Mouse (Mus musculus) midbrain, postnatal 0 days (tissue): ENCODE results near the gene Sugp1. TPM values are rescaled to one million over a fixed set of nuclear protein-coding genes. Genes with fewer than 3 reads are reported as not detected.

Experiments used
- ATAC-seq: fragments of 200-750 bp; cut with Nextera tagmentation; 2 replicates; pipeline ENCODE4 v1.8.0; 2017; ENCODE audit warnings: moderate number of reproducible peaks, mild to moderate bottlenecking, moderate TSS enrichment, moderate library complexity; ENCODE audit not compliant: low FRiP score
- DNase-seq: peaks from one replicate; pipeline ENCODE4 v3.0.0-alpha.2; 2015; ENCODE audit warnings: low spot score
- H3K27ac ChIP-seq: fragments of 300-500 bp; sonication (generic); 2 replicates; pipeline ENCODE4 v1.5.1; 2014; ENCODE audit warnings: low read depth, mild to moderate bottlenecking, low read length, mixed read lengths
- H3K27me3 ChIP-seq: fragments of 300-500 bp; sonication (generic); 2 replicates; pipeline ENCODE4 v1.6.1; 2014; ENCODE audit warnings: low read length, control low read depth, mixed read lengths; ENCODE audit not compliant: insufficient read depth
- H3K36me3 ChIP-seq: fragments of 300-500 bp; sonication (generic); 2 replicates; pipeline ENCODE4 v1.6.1; 2014; ENCODE audit warnings: low read length, control low read depth, mixed read lengths; ENCODE audit not compliant: insufficient read depth
- H3K4me1 ChIP-seq: fragments of 300-500 bp; sonication (generic); 2 replicates; pipeline ENCODE4 v1.6.1; 2014; ENCODE audit warnings: mild to moderate bottlenecking, control low read depth, antibody characterized with exemption, low read length, mixed read lengths; ENCODE audit not compliant: insufficient read depth
- H3K4me2 ChIP-seq: fragments of 300-500 bp; sonication (generic); 2 replicates; pipeline ENCODE4 v1.6.1; 2014; ENCODE audit warnings: low read depth, mild to moderate bottlenecking, low read length, mixed read lengths; ENCODE audit not compliant: poor library complexity, severe bottlenecking
- H3K4me3 ChIP-seq: fragments of 300-500 bp; sonication (generic); 2 replicates; pipeline ENCODE4 v1.5.1; 2014; ENCODE audit warnings: low read depth, mild to moderate bottlenecking, low read length, moderate library complexity
- H3K9ac ChIP-seq: fragments of 300-500 bp; sonication (generic); replicated peaks from 2 replicates; pipeline ENCODE4 v1.6.1; 2014; ENCODE audit warnings: mild to moderate bottlenecking, low read length, moderate library complexity, mixed read lengths; ENCODE audit not compliant: poor library complexity, severe bottlenecking
- H3K9me3 ChIP-seq: fragments of 300-500 bp; sonication (generic); 2 replicates; pipeline ENCODE4 v1.6.1; 2016; ENCODE audit warnings: low read length, control low read depth
- CTCF ChIP-seq: IDR thresholded peaks from 2 replicates; pipeline ENCODE4 v1.5.1; 2016; ENCODE audit warnings: antibody characterized with exemption, mild to moderate bottlenecking
- WGBS: fragments of 180-500 bp; shearing (Covaris S2); extraction: QIAGEN DNeasy Blood & Tissue Kit; methylation state at CpG from one replicate; pipeline ENCODE4 v1.1.7; 2014; 5-methylcytosine and 5-hydroxymethylcytosine counted together
- polyA plus RNA-seq: library from polyadenylated mRNA; unstranded; fragments of >200 nt; fragmentation: Nextera tagmentation; extraction: Ambion mirVana; gene quantifications from 2 replicates; pipeline ENCODE4 v1.2.1, GENCODE M21; 2015
- total RNA-seq: library from RNA; depleted of rRNA; stranded (reverse); fragments of >200 nt; gene quantifications from 2 replicates; pipeline ENCODE4 v1.2.3, GENCODE M21; 2014

Sugp1 gene
- total and polyA plus RNA-seq, 2 experiments from 2014 or later: 19.9 to 48.9 TPM

- no peak overlapping the region for H3K4me2 ChIP-seq
- H3K27ac ChIP-seq: no peak overlapping the region
- H3K36me3 ChIP-seq: peaks cover 94% of the 10 kb centered on the region
- DNase-seq: no peak
- no peak for TF ChIP-seq CTCF
- H3K27me3 ChIP-seq: no peaks in the 10 kb centered on the region
- ATAC-seq: no peak
- H3K4me1 ChIP-seq: no peaks in the 10 kb centered on the region
- H3K4me3 ChIP-seq: no peak overlapping the region
- H3K9ac ChIP-seq: no peak overlapping the region
- 91% methylated on average over 2 of the region's 2 CpGs for WGBS
- no peaks in the 10 kb centered on the region for H3K9me3 ChIP-seq
Measured at GRCm38 (mm10) chr8:70026151-70026550, 16.5 kb upstream of the Sugp1 start.

- WGBS: 86% methylated on average over 1 of the region's 1 CpGs
- DNase-seq (no peak), ATAC-seq (no peak)
- no peak overlapping the region for H3K9ac ChIP-seq
- H3K9me3 ChIP-seq: no peaks in the 10 kb centered on the region
- peaks cover 61% of the 10 kb centered on the region for H3K36me3 ChIP-seq
- H3K4me3 ChIP-seq: no peak overlapping the region
- no peak for TF ChIP-seq CTCF
- no peaks in the 10 kb centered on the region for H3K27me3 ChIP-seq
- no peak overlapping the region for H3K4me2 ChIP-seq
- H3K4me1 ChIP-seq: no peaks in the 10 kb centered on the region
- no peak overlapping the region for H3K27ac ChIP-seq
Measured at GRCm38 (mm10) chr8:70030255-70030654, 12.4 kb upstream of the Sugp1 start.

- no peaks in the 10 kb centered on the region for H3K27me3 ChIP-seq
- H3K9ac ChIP-seq: no peak overlapping the region
- H3K4me3 ChIP-seq: no peak overlapping the region
- peaks cover 12% of the 10 kb centered on the region; the same call in 1 of the 2 replicates for H3K4me1 ChIP-seq
- H3K9me3 ChIP-seq: no peaks in the 10 kb centered on the region
- DNase-seq: no peak
- no peak overlapping the region for H3K4me2 ChIP-seq
- peaks cover 4% of the 10 kb centered on the region for H3K36me3 ChIP-seq
- 92% methylated on average over 1 of the region's 1 CpGs for WGBS
- ATAC-seq: no peak
- no peak for TF ChIP-seq CTCF
- no peak overlapping the region for H3K27ac ChIP-seq
Measured at GRCm38 (mm10) chr8:70037994-70038393, 4.6 kb upstream of the Sugp1 start.

- Histone ChIP-seq H3K36me3 (no peaks in the 10 kb centered on the region), H3K27ac (peak overlapping the region; percentile 76), H3K9me3 (no peaks in the 10 kb centered on the region), H3K4me2 (peak overlapping the region; percentile 85), H3K27me3 (no peaks in the 10 kb centered on the region), H3K4me3 (peak overlapping the region; percentile 98), H3K4me1 (peaks cover 16% of the 10 kb centered on the region; the same call in 1 of the 2 replicates), H3K9ac (peak overlapping the region; percentile 99)
- ATAC-seq: peak; percentile 11; the same call in 1 of the 2 replicates
- under 1% methylated on average over 46 of the region's 47 CpGs for WGBS
- no peak for DNase-seq
- TF ChIP-seq CTCF: no peak
Measured at GRCm38 (mm10) chr8:70041885-70042546, 597 bp upstream of the Sugp1 start.

- DNase-seq (no peak), ATAC-seq (no peak)
- H3K4me1 ChIP-seq: peaks cover 16% of the 10 kb centered on the region; the same call in 1 of the 2 replicates
- peak overlapping the region; percentile 99; the same call in 1 of the 2 replicates for H3K9ac ChIP-seq
- peak overlapping the region; percentile 98; the same call in 1 of the 2 replicates for H3K4me3 ChIP-seq
- H3K9me3 ChIP-seq: no peaks in the 10 kb centered on the region
- no peak overlapping the region for H3K27ac ChIP-seq
- peak overlapping the region; percentile 77 for H3K4me2 ChIP-seq
- H3K36me3 ChIP-seq: peaks cover 3% of the 10 kb centered on the region; the same call in 1 of the 2 replicates
- WGBS: 89% methylated on average over 5 of the region's 5 CpGs
- no peaks in the 10 kb centered on the region for H3K27me3 ChIP-seq
- TF ChIP-seq CTCF: no peak
Measured at GRCm38 (mm10) chr8:70043996-70044395, 1.4 kb downstream of the Sugp1 start.

- H3K27me3 ChIP-seq: no peaks in the 10 kb centered on the region
- no peak overlapping the region for H3K9ac ChIP-seq
- TF ChIP-seq CTCF: no peak
- no peaks in the 10 kb centered on the region for H3K4me1 ChIP-seq
- no peaks in the 10 kb centered on the region for H3K9me3 ChIP-seq
- H3K4me3 ChIP-seq: no peak overlapping the region
- DNase-seq (no peak), ATAC-seq (no peak)
- H3K4me2 ChIP-seq: no peak overlapping the region
- no peak overlapping the region for H3K27ac ChIP-seq
- peaks cover 33% of the 10 kb centered on the region for H3K36me3 ChIP-seq
Measured at GRCm38 (mm10) chr8:70049662-70050061, 7.0 kb downstream of the Sugp1 start.
